Mouse (Mus musculus): ENCODE data around the gene Ahr.

- TF ChIP-seq EP300 (IDR thresholded peaks at IDR 0.05; ENCODE audit: low read depth), result no peak
- no peak for TF ChIP-seq CTCF (IDR thresholded peaks at IDR 0.05; ENCODE audit: low read depth)
Observed at GRCm38 (mm10) chr12:35558868-35559267, 24.0 kb upstream of the Ahr start.
